Mouse (Mus musculus): ENCODE data around the gene Olfr916.

DNA sequence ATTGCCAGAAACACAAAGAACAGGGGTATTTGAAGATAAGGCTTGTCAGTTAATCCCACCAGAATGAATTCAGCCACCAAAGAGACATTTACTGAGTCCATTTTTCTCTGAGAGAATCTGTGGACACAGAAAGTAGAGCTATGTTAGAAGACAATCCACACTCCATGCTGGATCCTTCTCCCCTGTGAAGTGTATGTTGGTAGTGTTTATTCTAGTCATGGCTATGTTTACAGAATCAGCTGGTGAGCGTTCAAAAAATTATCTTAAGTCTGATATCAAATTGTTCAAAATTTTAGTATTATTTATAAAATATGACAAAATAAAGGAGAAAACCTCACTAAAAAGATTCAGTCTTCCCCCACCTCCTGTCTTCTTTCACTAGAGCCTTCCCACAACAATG is 6.1 kb upstream of the Olfr916 start, which contains the start of gene Olfr917:
- no peak for TF ChIP-seq POLR2A (IDR thresholded peaks at IDR 0.05; ENCODE audit: extremely low read depth, insufficient read depth, low read length)
- TF ChIP-seq CTCF (IDR thresholded peaks at IDR 0.05; ENCODE audit: low read depth, low read length), result no peak
